Mouse (Mus musculus) limb, embryonic 12.5 days (tissue): ENCODE results near the gene Snapc3. TPM values are rescaled to one million over a fixed set of nuclear protein-coding genes. Genes with fewer than 3 reads are reported as not detected.
A peak's percentile ranks its signal among the peaks of the same experiment; 100 is the strongest.
"Not testable (repeated sequence)": the region's sequence is repeated elsewhere in the genome, so short reads cannot be mapped to it uniquely, and the experiment has no call there.

ENCODE experiments used
- ATAC-seq: fragments of 200-750 bp; cut with Nextera tagmentation; 2 replicates; pipeline ENCODE4 v1.8.0; 2017; ENCODE audit warnings: low read depth, moderate TSS enrichment; ENCODE audit not compliant: insufficient number of reproducible peaks, insufficient read depth, low FRiP score, low TSS enrichment
- H3K27ac ChIP-seq: fragments of 300-500 bp; sonication (generic); 2 replicates; pipeline ENCODE4 v1.5.1; 2016; ENCODE audit warnings: mild to moderate bottlenecking, moderate library complexity
- H3K27me3 ChIP-seq: fragments of 300-500 bp; sonication (generic); 2 replicates; pipeline ENCODE4 v1.6.1; 2016; ENCODE audit warnings: mild to moderate bottlenecking, moderate library complexity
- H3K36me3 ChIP-seq: fragments of 300-500 bp; sonication (generic); 2 replicates; pipeline ENCODE4 v1.6.1; 2016; ENCODE audit warnings: mild to moderate bottlenecking, moderate library complexity
- H3K4me1 ChIP-seq: fragments of 300-500 bp; sonication (generic); replicated peaks from 2 replicates; pipeline ENCODE4 v1.6.1; 2016
- H3K4me2 ChIP-seq: fragments of 300-500 bp; sonication (generic); 2 replicates; pipeline ENCODE4 v1.6.1; 2016; ENCODE audit warnings: mild to moderate bottlenecking, moderate library complexity
- H3K4me3 ChIP-seq: fragments of 300-500 bp; sonication (generic); replicated peaks from 2 replicates; pipeline ENCODE4 v1.5.1; 2016; ENCODE audit warnings: mild to moderate bottlenecking
- H3K9ac ChIP-seq: fragments of 300-500 bp; sonication (generic); replicated peaks from 2 replicates; pipeline ENCODE4 v1.6.1; 2016; ENCODE audit warnings: mild to moderate bottlenecking, moderate library complexity
- H3K9me3 ChIP-seq: fragments of 300-500 bp; sonication (generic); 2 replicates; pipeline ENCODE4 v1.6.1; 2016; ENCODE audit warnings: mild to moderate bottlenecking, moderate library complexity
- WGBS: fragments of 180-500 bp; shearing (Covaris S2); methylation state at CpG from one replicate; pipeline ENCODE4 v1.1.7; 2016; 5-methylcytosine and 5-hydroxymethylcytosine counted together
- polyA plus RNA-seq: library from polyadenylated mRNA; unstranded; fragments of >200 nt; fragmentation: Nextera tagmentation; extraction: Ambion mirVana; gene quantifications from 2 replicates; pipeline ENCODE4 v1.2.1, GENCODE M21; 2016

Gene Snapc3
- polyA plus RNA-seq, 1 experiment from 2014 or later = 57.5 TPM

DNA sequence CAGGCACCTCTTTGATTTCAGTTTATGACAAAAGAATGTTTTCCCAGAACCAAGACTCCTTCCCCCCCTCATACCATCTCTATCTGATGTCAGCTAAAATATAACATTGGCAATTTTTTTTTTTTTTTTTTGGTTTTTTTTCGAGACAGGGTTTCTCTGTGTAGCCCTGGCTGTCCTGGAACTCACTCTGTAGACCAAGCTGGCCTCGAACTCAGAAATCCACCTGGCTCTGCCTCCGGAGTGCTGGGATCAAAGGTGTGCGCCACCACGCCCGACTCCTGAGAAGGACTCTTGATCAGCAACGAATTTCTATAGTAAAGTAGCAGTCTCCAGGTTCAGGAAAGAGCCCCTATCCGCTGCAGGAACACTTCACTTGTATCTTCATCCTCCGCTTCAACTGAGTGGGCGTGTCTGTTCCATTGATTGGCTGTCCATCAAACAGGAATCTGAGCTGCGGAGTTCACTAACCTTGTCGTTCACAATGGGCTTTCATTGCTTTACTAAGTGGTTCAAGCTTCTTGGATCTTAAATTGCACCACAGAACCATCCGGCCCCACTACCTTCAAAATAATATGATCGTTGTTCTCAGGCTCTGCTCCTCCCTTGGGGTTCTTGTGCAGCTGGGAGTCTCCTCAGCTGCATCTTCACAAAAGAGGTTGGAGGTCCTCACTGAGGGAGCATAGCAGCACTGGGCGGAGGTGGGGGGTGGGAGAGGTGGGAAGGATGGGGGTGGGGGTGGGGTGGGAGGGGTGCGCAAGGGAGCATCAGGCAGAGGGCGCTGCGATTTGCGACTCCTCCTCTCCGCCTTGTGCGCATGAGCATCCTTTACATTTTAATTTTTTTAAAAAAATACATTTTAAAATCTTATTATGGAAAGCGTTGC, 82.9 kb downstream of the Snapc3 start:
- 11% methylated on average over 22 of the region's 22 CpGs for WGBS
- H3K9ac ChIP-seq = peak overlapping the region; percentile 34; the same call in 1 of the 2 replicates
- no peaks in the 10 kb centered on the region for H3K27me3 ChIP-seq
- peaks cover 8% of the 10 kb centered on the region; the same call in 1 of the 2 replicates for H3K4me1 ChIP-seq
- no peaks in the 10 kb centered on the region for H3K36me3 ChIP-seq
- peak overlapping the region; percentile 64 for H3K4me2 ChIP-seq
- H3K27ac ChIP-seq = no peak overlapping the region
- no peaks in the 10 kb centered on the region for H3K9me3 ChIP-seq
- ATAC-seq = peak; percentile 80
- peak overlapping the region; percentile 32 for H3K4me3 ChIP-seq

DNA sequence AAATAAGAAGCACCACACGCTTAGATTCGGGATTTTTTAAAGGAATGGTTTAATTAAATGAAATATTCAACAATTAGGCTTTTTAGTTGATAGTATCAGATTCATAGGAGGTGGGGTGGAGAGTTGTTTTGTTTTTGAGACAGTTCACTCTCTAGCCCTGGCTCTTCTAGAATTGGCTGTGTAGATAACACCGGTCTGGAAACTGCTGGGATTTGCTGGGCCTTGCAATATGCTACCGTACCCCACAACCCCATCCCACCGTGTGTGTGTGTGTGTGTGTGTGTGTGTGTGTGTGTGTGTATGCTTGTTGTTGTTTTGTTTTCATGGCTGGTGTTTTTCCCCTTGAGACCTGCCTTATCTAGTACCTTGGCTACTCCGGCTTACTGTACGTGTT, 83.5 kb downstream of the Snapc3 start:
- Histone ChIP-seq H3K36me3 (no peaks in the 10 kb centered on the region), H3K4me1 (peaks cover 8% of the 10 kb centered on the region; the same call in 1 of the 2 replicates), H3K4me2 (peak overlapping the region; percentile 64), H3K9me3 (no peaks in the 10 kb centered on the region), H3K4me3 (no peak overlapping the region), H3K9ac (no peak overlapping the region; the same call in 1 of the 2 replicates), H3K27me3 (no peaks in the 10 kb centered on the region), H3K27ac (no peak overlapping the region)
- ATAC-seq = no peak
- WGBS = 40% methylated on average over 7 of the region's 7 CpGs

- Histone ChIP-seq H3K9me3 (no peaks in the 10 kb centered on the region), H3K27me3 (no peaks in the 10 kb centered on the region)
- WGBS = 53% methylated on average over 2 of the region's 2 CpGs
Measured at GRCm38 (mm10) chr4:83509600-83509999, 92.1 kb downstream of the Snapc3 start.

DNA sequence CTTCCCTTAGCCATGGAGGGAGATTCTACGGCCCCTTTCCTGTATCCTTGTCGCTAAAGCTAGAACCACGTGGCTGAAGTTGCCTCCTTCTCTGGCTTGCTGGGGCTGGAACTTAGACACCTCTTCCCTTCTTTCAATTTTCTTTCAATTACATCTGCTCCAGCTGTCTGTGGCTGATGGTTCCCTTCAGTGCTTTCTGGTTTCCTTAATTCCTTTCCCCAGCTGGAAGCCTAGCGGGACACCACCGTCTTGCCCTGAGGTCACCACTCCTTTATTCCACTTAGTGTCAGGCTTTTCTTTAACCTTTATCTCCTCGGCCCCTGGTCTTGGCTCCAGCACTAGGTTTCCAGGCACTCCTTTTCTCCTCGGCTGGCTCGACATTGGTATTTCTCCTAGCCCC, 93.6 kb downstream of the Snapc3 start:
- no peaks in the 10 kb centered on the region for H3K36me3 ChIP-seq
- no peak overlapping the region for H3K27ac ChIP-seq
- no peaks in the 10 kb centered on the region for H3K27me3 ChIP-seq
- no peak overlapping the region for H3K4me3 ChIP-seq
- ATAC-seq = no peak
- peaks cover 9% of the 10 kb centered on the region for H3K4me1 ChIP-seq
- 63% methylated on average over 8 of the region's 8 CpGs for WGBS
- H3K4me2 ChIP-seq = no peak overlapping the region
- H3K9ac ChIP-seq = no peak overlapping the region
- H3K9me3 ChIP-seq = no peaks in the 10 kb centered on the region

More at GRCm38 (mm10) chr4:83509600-83509999, 92.1 kb downstream of the Snapc3 start:
- Histone ChIP-seq H3K4me1 (peaks cover 9% of the 10 kb centered on the region), H3K9ac (no peak overlapping the region), H3K4me3 (no peak overlapping the region), H3K4me2 (no peak overlapping the region), H3K36me3 (no peaks in the 10 kb centered on the region), H3K27ac (no peak overlapping the region)
- ATAC-seq = no peak

DNA sequence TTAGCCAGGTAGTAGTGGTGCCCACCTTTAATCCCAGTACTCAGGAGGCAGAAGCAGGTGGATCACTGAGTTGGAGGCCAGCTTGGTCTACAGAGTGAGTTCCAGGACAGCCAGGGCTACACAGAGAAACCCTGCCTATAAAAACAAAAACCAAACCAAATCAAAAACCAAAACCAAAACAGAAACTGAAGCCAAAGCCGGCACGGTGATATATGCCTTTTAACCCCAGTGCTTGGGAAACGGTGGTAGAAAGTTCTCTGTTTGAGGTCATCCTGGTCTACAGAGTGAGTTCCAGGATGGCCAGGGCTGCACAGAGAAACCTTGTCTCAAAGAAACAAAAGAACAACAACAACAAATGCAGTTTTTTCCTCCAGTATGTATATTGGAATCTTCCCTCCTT, 94.7 kb downstream of the Snapc3 start:
- 82% methylated on average over 3 of the region's 3 CpGs for WGBS
- ATAC-seq = no peak
- H3K27ac ChIP-seq = no peak overlapping the region
- no peaks in the 10 kb centered on the region for H3K27me3 ChIP-seq
- no peak overlapping the region for H3K4me3 ChIP-seq
- no peaks in the 10 kb centered on the region for H3K36me3 ChIP-seq
- no peak overlapping the region for H3K4me2 ChIP-seq
- H3K9me3 ChIP-seq = no peaks in the 10 kb centered on the region
- H3K4me1 ChIP-seq = peaks cover 7% of the 10 kb centered on the region
- H3K9ac ChIP-seq = no peak overlapping the region

DNA sequence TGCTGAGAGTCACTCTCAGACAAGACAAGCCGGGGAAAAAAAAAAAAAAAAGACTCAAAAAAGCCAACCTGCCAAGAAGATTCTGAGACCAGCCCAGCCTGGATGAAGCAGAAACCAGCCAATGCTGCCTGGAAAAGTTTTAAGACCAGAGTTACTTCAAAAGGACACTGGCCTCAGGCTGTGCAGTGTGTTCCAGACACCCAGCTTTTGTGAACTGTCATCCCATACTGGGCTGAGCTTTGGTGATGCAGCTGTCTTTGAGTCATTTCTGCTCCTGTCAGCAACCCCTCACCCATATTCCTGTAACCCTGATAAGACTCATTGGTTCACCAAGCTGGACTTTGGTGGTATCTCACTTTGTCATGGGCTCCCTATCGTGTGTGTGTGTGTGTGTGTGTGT, 95.1 kb downstream of the Snapc3 start:
- H3K36me3 ChIP-seq = no peaks in the 10 kb centered on the region
- no peak overlapping the region for H3K4me3 ChIP-seq
- no peak overlapping the region for H3K9ac ChIP-seq
- H3K9me3 ChIP-seq = no peaks in the 10 kb centered on the region
- H3K27me3 ChIP-seq = no peaks in the 10 kb centered on the region
- H3K4me1 ChIP-seq = peaks cover 4% of the 10 kb centered on the region
- 59% methylated on average over 2 of the region's 2 CpGs for WGBS
- no peak overlapping the region for H3K27ac ChIP-seq
- no peak overlapping the region for H3K4me2 ChIP-seq
- ATAC-seq = no peak

- ATAC-seq = no peak
- H3K4me1 ChIP-seq = no peaks in the 10 kb centered on the region; the same call in 1 of the 2 replicates
- no peak overlapping the region for H3K4me2 ChIP-seq
- 81% methylated on average over 1 of the region's 1 CpGs for WGBS
- H3K9ac ChIP-seq = no peak overlapping the region
- H3K27ac ChIP-seq = no peak overlapping the region
- H3K4me3 ChIP-seq = no peak overlapping the region
- H3K9me3 ChIP-seq = no peaks in the 10 kb centered on the region
- H3K27me3 ChIP-seq = no peaks in the 10 kb centered on the region
- H3K36me3 ChIP-seq = no peaks in the 10 kb centered on the region
Measured at GRCm38 (mm10) chr4:83514183-83514582, 96.7 kb downstream of the Snapc3 start.

- H3K4me3 ChIP-seq = no peak overlapping the region
- no peaks in the 10 kb centered on the region; the same call in 1 of the 2 replicates for H3K4me1 ChIP-seq
- H3K4me2 ChIP-seq = no peak overlapping the region
- 87% methylated on average over 10 of the region's 10 CpGs for WGBS
- no peaks in the 10 kb centered on the region for H3K36me3 ChIP-seq
- H3K9ac ChIP-seq = no peak overlapping the region
- H3K27ac ChIP-seq = no peak overlapping the region
- no peaks in the 10 kb centered on the region for H3K9me3 ChIP-seq
- no peaks in the 10 kb centered on the region for H3K27me3 ChIP-seq
- ATAC-seq = no peak; the same call in 1 of the 2 replicates
Measured at GRCm38 (mm10) chr4:83514976-83515669, 97.6 kb downstream of the Snapc3 start.

- H3K4me3 ChIP-seq, H3K9ac ChIP-seq, ATAC-seq, H3K36me3 ChIP-seq, H3K4me2 ChIP-seq, H3K27me3 ChIP-seq, H3K9me3 ChIP-seq, H3K27ac ChIP-seq, H3K4me1 ChIP-seq: not testable (repeated sequence)
- WGBS = 94% methylated on average over 5 of the region's 6 CpGs
Measured at GRCm38 (mm10) chr4:83516144-83516543, 98.6 kb downstream of the Snapc3 start.
